ENCODE assay signal across 8 mouse cellular contexts in the genomic region with DNA sequence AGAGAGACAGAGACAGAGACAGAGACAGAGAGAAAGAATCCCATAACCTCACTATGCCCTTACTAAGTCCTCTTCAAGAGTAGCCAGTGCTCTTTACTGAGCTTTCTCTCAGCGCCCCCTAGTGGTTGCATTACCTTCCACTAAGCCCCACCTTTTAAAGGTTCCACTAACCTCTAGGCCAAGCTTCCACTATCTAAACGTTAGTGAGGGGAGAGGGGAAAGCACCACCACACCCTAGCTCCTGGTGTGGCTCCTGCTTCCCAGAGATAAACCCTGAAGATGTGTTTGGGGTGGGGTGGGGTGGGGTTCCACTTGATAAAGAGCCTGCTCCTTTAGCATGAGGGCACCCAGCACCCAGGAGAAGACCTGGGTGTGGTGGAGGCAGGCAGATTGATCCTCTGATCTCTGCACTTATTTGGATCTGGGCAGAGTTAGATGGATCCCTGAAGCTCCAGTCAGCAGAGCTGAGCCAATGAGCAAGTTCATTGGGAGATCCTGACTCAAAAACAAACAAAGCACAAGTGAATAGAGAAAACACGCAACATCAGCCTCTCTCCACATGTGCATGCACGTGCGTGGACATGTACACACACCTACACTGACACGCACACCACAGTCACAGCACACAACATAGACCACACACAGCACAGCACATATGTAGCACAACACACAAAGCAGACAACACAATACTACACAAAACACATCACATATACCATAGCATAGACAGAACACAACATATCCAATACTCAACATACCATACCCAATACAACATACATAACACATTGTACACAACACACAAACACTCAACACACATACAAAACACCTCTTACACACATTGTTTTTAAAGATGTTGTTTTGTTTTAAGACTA. TPM values are rescaled to one million over a fixed set of nuclear protein-coding genes. Genes with fewer than 3 reads are reported as not detected.
DNase-seq lines count a peak whose midpoint lies in the region; TF ChIP-seq lines count a peak whose summit lies in the region.

No protein-coding gene starts in this region.

- DNase-seq in right cerebral cortex, adult 18-20 months: peak; percentile 37
- no peak for DNase-seq in right cerebral cortex, postnatal 36 days (ENCODE audit: low spot score in 2 of 2)
- DNase-seq in adrenal gland, postnatal 10 days: peak; percentile 83
- peak; percentile 83 for DNase-seq in embryo, embryonic 11 days
- DNase-seq in heart, postnatal 36 days: peak; percentile 63 to 78
- peak; percentile 74 for DNase-seq in liver, adult 2 months (ENCODE audit: extremely low read depth, low read depth, low spot score)
- peak; percentile 88 for DNase-seq in retina, postnatal 1 day
- no peak for DNase-seq in Muller cell, postnatal 12 days (ENCODE audit: inconsistent ontology term)

- no peaks in the 10 kb centered on the region for H3K4me1 ChIP-seq in liver, adult 2 months (ENCODE audit: control insufficient read depth, insufficient read depth, low read length)

- H3K27ac ChIP-seq in liver, adult 2 months (replicated peaks; ENCODE audit: insufficient read depth, low read depth, low read length): no peak overlapping the region

- TF ChIP-seq CTCF in liver, adult 2 months (IDR thresholded peaks at IDR 0.05; ENCODE audit: low read depth, low read length): peak; percentile 20; the same call in 1 of the 2 replicates

- H3K36me3 ChIP-seq in liver, adult 2 months (ENCODE audit: control insufficient read depth, insufficient read depth, low read length): no peaks in the 10 kb centered on the region

- no peak overlapping the region for H3K4me3 ChIP-seq in liver, adult 2 months (ENCODE audit: insufficient read depth, low read depth, low read length)

- H3K27me3 ChIP-seq in liver, adult 2 months (ENCODE audit: control insufficient read depth, insufficient read depth, low read length): no peaks in the 10 kb centered on the region

- intact Hi-C loops in heart, postnatal 36 days (cut with DNase I): loop anchor here (5.0 kb wide), 1 partner anchor 45 kb away; no protein-coding TSS in a partner anchor

- TF ChIP-seq POLR2A in liver, adult 2 months (IDR thresholded peaks at IDR 0.05; ENCODE audit: extremely low read depth, insufficient read depth, low read length): no peak

- H3K79me2 ChIP-seq in liver, adult 2 months (ENCODE audit: control insufficient read depth, insufficient read depth, low read length): no peaks in the 10 kb centered on the region

- H3K9ac ChIP-seq in liver, adult 2 months (ENCODE audit: low read depth, low read length): no peak overlapping the region

- 46% methylated on average over 6 of the region's 6 CpGs for WGBS in liver, adult 2 months

RNA-seq across cellular contexts. Expression of a gene that starts 11.2 kb away (rescaled TPM):
- 1 to 10 TPM; 3.3 to 6.4 TPM for total RNA-seq in adrenal gland, postnatal 10 days (2021)
- total RNA-seq in heart, postnatal 36 days (2021): under 1 TPM; 0.19 to 0.31 TPM
- total RNA-seq in liver, adult 2 months (2014; rRNA removed): 0.09 and 0.34 TPM in 2 replicates
- polyA plus RNA-seq in liver, adult 2 months (2012; rRNA removed): 0.14 and 0.72 TPM in 2 replicates

RNA-seq across cellular contexts. Expression of a gene that starts 57.5 kb away (rescaled TPM):
- 100 to 1,000 TPM in 1 of 2 experiments, 10 to 100 TPM in 1; 99.1 to 106 TPM for total RNA-seq in adrenal gland, postnatal 10 days (2021)
- 10 to 100 TPM; 17.2 to 22.0 TPM for total RNA-seq in heart, postnatal 36 days (2021)
- 0.83 and 2.1 TPM in 2 replicates for total RNA-seq in liver, adult 2 months (2014; rRNA removed)
- polyA plus RNA-seq in liver, adult 2 months (2012; rRNA removed): 2.9 and 6.4 TPM in 2 replicates

Comparison
In these comparisons a context has a peak if more than half of its experiments do, and no peak if none do; other contexts are left out.
1. DNase-seq: peak in right cerebral cortex, adult 18-20 months (single experiment), adrenal gland, postnatal 10 days (single experiment), embryo, embryonic 11 days (single experiment), heart, postnatal 36 days (2 of 2), liver, adult 2 months (single experiment) and retina, postnatal 1 day (single experiment); none in right cerebral cortex, postnatal 36 days (0 of 2) and Muller cell, postnatal 12 days (single experiment).